Mouse (Mus musculus): Measurements from ENCODE around the gene Smg9.
"Not testable (repeated sequence)": the region's sequence is repeated elsewhere in the genome, so short reads cannot be mapped to it uniquely, and the experiment has no call there.

Smg9 gene

GRCm38 (mm10) chr7:24377091-24377865 is 22.1 kb upstream of the Smg9 start:
- no peak for DNase-seq (ENCODE audit: low read depth, low spot score)

DNA sequence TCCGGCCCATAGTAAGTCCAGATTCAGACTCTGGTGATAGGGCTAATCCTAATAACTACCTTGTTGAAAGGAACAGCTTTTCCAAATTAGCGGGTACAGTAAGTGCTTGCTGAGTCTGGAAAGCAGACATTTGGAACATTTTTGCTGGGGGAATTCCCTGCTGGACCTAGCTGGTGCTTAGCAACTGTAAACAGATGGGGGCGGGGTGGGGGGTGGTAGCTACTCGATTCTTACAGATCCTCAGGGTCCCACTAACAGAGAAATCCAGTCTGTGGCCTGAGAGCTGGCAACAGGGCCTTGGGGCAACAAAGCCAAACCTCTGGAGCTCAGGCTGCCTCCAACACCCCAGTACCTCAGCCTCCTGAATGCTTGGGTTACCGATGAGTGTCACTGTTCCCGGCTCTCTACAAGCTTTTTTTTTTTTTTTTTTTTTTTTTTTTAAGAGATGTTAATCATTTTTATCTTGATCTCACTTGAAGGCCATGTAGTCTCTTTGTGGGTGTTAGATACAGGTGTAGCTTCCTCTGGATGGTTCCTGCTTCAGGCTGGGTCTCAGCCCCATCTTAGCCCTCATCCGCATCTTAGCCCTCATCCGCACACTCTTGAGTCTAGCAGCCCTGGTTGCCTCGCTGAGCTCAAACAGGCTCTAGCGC is 21.2 kb upstream of the Smg9 start:
- no peak for DNase-seq (ENCODE audit: low read depth, low spot score)

GRCm38 (mm10) chr7:24379934-24380333 is 19.5 kb upstream of the Smg9 start:
- no peak for DNase-seq (ENCODE audit: low read depth, low spot score)

DNA sequence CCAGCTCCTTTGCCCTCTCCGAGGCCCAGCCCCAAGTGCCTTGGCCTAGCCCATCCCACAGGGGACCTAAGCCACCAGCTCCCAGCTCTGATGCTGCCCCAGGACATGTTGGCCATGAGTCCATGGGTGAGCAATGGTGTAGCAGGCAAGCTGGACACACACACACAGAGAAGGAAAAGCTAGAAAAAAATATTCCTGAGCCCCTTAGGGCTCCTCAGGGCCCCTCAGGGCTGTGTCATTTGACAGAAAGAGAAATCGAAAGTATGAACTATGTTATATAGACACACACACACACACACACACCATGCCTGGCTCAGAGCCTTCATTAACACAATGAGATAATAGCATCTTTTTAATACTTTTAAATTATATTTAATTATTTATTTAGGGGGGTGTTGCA is 19.0 kb upstream of the Smg9 start:
- DNase-seq (ENCODE audit: low read depth, low spot score) = no peak

DNA sequence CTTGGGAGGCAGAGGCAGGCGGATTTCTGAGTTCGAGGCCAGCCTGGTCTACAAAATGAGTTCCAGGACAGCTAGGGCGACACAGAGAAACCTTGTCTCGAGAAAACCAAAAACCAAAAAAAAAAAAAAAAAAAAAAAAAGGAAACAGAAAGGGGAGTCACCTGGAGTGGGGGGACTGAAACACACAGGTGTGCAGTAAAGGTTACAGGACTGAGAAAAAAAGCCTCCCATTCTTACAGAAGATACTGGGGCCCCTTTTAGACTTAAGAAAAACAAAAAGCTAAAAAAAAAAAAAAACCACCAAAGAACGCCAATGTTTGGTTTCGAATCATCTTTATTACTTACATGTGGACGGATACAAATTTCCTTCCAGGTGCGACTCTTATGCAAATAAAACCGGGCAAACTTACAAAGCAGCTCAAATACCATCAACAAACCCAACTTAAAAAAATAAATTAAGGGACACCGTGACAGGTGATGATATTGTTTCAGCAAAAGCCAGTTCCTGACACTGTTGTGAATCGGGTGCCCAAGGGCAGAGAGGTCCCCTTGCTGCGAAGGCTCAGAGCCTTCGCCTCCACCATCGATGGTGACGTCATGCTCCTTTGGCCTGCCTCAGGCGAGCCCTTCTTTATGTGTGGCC is 16.6 kb upstream of the Smg9 start:
- no peak for DNase-seq (ENCODE audit: low read depth, low spot score)

- DNase-seq (ENCODE audit: low read depth, low spot score) = no peak
Measured at GRCm38 (mm10) chr7:24384070-24384469, 15.3 kb upstream of the Smg9 start.

DNA sequence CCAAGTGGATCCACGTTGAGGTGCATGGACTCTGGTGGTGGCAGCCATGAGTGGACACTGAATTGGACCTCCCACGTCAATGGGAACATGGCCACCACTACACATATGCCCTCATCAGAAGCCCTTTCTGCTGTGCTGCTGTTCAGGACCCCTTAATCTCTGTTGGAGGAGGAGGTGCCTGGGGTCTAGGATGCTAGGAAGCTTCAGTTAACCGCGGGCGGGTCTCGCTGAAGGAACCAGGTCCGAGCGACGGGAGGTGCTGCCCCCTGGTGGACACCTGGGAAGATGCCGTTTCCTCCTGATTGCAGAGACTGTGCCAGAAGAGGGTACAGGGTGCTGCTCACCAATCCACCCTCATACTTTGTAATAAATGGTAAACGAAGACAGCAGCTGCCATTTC is 14.6 kb upstream of the Smg9 start:
- peak; percentile 43 for DNase-seq (ENCODE audit: low read depth, low spot score)

- no peak for DNase-seq (ENCODE audit: low read depth, low spot score)
Measured at GRCm38 (mm10) chr7:24387059-24387556, 12.3 kb upstream of the Smg9 start.

DNA sequence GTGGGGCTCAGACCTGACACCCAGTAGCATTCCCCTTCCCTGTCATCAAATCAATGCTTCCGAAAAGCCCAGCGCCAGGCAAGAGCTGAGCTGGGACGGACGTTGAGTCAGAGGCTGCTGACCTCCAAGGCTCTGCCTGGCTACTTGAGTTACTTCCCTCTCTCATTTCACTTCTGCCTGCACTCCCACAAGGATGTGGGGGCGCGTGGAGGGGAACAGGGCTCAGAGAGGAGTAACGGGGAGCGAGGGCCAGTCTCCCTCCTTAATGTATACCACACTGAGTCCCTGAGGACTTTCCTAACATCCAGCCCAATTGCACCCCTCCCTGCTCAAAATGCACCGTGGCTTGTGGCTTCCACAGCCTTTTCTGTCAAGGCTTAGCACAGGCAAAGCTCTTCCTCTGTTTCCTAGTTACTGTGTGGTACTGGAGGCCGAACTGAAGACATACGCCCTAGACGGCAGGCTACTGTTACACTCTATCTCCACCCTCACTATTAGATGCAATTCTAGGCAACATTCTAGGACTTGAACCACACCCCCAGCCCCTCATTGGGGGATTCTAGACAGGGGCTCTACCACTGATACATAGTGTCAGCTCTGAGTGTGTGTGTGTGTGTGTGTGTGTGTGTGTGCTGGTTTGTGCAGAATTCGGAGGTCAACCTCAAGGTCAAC is 9.8 kb upstream of the Smg9 start:
- no peak for DNase-seq (ENCODE audit: low read depth, low spot score)

GRCm38 (mm10) chr7:24390512-24390911 is 8.9 kb upstream of the Smg9 start:
- no peak for DNase-seq (ENCODE audit: low read depth, low spot score)

DNA sequence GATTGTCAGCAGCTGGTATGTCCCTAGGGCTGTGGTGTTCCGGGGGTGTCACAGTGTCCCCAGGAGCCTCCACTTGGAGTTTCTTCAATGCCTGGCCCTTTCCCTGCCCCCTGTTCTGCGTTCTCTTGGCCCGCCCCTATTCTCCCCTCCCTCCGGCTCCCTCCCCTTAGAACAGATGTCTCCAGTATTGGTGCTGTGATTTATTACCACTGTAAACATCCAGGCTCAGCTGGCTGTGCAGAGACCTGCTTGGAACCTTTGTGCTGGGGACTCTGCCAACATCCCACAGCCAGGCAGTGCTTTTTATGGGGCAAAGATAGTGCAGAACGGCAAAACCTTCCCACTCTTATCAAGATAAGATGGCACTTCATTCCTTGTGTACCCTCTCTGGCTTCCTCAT is 8.3 kb upstream of the Smg9 start:
- DNase-seq (ENCODE audit: low read depth, low spot score) = no peak

DNA sequence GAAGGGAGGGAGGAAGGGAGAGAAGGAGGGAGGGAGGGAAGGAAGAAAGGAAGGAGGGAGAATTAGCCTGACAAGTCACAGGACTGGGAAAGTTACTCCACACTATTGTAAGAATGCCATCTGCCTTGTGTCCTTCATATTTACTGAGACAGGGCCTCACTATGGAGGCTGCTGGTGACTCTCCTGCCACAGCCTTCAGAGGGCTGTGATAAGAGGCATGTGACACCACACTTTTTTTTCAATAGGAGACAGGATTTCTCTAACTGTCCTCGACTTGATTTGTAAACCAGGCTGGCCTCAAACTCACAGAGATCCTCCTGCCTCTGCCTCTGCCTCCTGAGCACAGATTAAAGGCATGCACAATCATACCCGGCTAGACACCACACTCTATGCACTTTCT is 7.7 kb upstream of the Smg9 start:
- no peak for DNase-seq (ENCODE audit: low read depth, low spot score)

DNA sequence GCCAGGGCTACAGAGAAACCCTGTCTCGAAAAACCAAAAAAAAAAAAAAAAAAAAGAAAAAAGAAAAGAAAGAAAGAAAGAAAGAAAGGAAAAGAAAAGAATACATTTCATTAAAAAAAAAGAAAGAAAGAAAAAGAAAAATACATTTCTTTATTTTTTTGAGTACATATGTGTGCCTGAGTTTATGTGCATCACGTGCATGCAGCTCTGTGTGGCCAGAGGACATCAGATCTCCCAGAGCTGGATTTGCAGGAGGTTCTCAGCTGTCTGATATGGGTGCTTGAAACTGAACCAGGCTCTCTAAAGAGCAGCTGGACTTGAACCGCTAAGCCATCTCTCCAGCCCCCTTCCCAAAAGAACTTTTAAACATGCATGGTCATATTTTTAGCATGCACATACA is 5.4 kb upstream of the Smg9 start:
- no peak for DNase-seq (ENCODE audit: low read depth, low spot score)

DNA sequence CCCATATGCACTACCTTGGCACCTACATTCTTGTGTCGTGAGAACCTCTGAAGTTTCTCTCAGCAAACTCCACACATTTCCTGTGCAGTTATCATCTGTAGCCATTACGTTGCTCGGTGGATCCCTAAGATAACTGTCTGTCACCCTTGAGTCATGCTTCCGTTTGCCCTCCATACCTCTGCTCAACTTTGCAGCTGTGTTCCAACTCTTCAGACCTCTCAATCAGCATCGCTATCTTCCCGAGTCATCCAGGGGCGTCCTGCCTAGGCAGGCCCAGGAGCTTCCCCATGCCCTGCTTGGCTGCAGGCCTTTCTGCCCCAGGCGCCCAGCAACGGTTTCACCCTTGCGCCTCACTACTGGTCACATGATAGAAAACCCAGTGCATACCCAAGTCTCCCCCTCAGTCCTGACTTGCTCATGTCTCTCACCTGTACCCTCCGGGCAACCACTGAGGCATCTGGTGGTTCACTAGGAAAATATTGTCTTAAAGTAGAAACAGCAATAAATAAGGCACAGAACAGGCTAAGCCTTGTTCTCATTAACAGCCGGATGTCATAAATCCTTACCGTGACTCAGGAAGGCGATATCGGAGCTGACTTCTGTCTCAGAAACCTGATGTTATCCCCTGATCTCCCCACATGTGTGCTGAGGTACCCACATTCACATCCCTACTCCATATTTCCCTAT is 4.8 kb upstream of the Smg9 start:
- DNase-seq (ENCODE audit: low read depth, low spot score) = no peak

GRCm38 (mm10) chr7:24396832-24397231 is 2.6 kb upstream of the Smg9 start:
- DNase-seq (ENCODE audit: low read depth, low spot score) = no peak

DNA sequence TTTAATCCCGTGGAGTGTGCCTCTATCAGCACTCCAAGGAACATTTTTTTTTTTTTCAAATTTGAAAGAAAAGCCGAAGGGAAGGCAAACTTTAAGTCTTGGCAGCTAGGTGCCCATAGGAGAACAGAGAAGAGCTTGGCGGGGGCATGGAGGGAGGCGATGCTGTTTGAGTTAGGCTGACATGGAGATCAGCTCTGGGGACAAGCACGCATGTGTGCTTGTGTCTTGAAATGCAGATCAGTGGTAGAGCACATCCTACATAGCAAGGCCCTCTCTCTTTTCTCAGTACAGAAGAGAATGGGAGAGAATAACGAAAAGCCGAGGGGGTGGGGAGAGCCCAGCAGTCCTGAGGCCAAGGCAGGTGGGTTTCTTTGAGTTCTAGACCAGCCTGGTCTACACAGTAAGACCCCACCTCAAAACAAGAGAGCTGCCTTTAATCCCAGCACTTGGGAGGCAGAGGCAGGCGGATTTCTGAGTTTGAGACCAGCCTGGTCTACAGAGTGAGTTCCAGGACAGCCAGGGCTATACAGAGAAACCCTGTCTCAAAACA is 980 bp upstream of the Smg9 start:
- no peak for DNase-seq (ENCODE audit: low read depth, low spot score)

DNA sequence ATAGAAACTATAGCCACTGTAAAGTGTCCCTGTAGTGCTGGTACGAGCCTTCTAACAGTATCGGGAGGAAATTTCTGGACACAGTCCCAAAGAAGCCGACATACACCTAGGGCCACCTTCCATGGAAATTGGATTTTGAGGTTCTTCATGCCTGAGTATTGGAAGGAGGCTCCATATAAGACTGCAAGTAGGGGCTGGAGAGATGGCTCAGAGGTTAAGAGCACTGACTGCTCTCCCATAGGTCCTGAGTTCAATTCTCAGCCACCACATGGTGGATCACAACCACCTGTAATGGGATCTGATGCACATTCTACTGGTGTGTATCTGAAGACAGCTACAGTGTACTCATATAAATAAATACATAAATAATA is 648 bp downstream of the Smg9 start:
- DNase-seq (ENCODE audit: low read depth, low spot score) = no peak

DNA sequence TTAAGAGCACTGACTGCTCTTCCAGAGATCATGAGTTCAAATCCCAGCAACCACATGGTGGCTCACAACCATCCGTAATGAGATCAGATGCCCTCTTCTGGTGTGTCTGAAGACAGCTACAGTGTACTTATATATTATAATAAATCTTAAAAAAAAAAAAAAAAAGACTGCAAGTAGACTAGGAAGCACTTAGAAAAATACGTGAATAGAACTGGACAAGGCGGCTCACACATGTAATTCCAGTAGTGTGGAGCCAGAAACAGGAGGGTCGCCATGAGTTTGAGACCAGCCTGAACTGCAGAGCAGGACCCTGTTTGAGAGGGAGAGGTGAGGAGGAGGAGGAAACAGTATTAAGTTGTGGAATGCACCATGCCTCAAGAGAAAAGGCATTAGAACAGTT is 1.1 kb downstream of the Smg9 start:
- not testable (repeated sequence) for DNase-seq (ENCODE audit: low read depth, low spot score)

GRCm38 (mm10) chr7:24402851-24403250 is 3.4 kb downstream of the Smg9 start:
- no peak for DNase-seq (ENCODE audit: low read depth, low spot score)

DNA sequence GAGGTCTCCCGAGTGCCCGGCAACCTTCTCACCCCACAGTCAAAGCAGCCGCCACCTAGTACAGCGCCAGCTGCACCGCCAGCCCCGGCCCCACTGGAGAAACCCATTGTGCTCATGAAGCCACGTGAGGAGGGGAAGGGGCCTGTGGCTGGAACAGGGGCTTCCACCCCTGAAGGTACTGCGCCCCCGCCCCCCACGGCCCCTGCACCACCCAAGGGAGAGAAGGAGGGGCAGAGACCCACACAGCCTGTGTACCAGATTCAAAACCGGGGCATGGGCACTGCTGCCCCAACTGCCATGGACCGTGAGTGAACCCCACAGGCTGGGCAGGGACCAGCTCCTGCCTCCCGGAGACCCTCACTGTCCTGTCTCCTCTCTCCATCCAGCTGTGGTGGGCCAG is 6.2 kb downstream of the Smg9 start:
- DNase-seq (ENCODE audit: low read depth, low spot score) = no peak

All from retina, postnatal 7 days (tissue).